Mouse (Mus musculus) CD4-positive, CD25-positive, alpha-beta regulatory T cell, adult 9 weeks (primary cell): Measurements from ENCODE around the gene Cts7. TPM values are rescaled to one million over a fixed set of nuclear protein-coding genes. Genes with fewer than 3 reads are reported as not detected.

Experiments
- polyA plus RNA-seq: library from polyadenylated mRNA; unstranded; fragments of 100-300 nt; shearing (Covaris generic); gene quantifications from one replicate; pipeline ENCODE4 v1.2.1, GENCODE M21; 2017

Cts7 gene
- polyA plus RNA-seq = not detected

DNA sequence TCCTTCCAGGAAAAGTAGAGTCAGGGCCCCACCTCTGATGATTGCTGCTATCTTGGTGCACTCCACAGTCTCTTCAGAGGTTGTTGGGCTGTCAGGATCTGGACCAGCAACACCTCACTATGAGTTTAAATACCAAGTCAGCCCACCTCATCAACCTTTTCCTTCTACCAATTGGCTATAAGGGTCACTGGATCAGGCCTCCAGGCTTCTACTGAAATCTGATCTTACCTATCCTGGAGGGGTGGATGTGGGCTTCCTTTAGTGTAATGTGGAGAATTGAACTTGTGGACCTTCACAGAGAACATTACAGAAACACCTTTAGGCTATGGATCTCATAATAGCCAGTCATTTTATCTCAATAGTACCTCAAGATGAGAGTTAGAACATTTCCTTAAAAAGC, at the start of gene Cts7:
Gene Cts7, minus strand, starts transcription at position 101 of the 400 bp plus-strand sequence.

Other genes starting within 250 kb of the Cts7 start
- gene Ctsr, start 193.9 kb downstream of the Cts7 start, polyA plus RNA-seq = not detected
- gene Cts6, start 154.8 kb downstream of the Cts7 start, polyA plus RNA-seq = not detected
- gene Cts8, start 102.8 kb downstream of the Cts7 start, polyA plus RNA-seq = not detected
- not detected for gene Gm49398, start 69.4 kb downstream of the Cts7 start, polyA plus RNA-seq
- gene Ctsm, start 183.6 kb upstream of the Cts7 start, polyA plus RNA-seq = not detected
- gene Gm49352, start 210.0 kb upstream of the Cts7 start, polyA plus RNA-seq = not detected
- gene Cts3, start 211.9 kb upstream of the Cts7 start, polyA plus RNA-seq = not detected